Mouse (Mus musculus): ENCODE results near the gene Man1c1. TPM values are rescaled to one million over a fixed set of nuclear protein-coding genes. Genes with fewer than 3 reads are reported as not detected.
A peak's percentile ranks its signal among the peaks of the same experiment; 100 is the strongest.

The Man1c1 gene
- polyA plus RNA-seq, 1 experiment from 2014 or later, result 4.7 TPM

GRCm38 (mm10) chr4:134628575-134629384 is 75.3 kb downstream of the Man1c1 start:
- H3K9ac ChIP-seq (replicated peaks), result no peak overlapping the region
- no peak overlapping the region for H3K4me2 ChIP-seq
- H3K36me3 ChIP-seq, result no peaks in the 10 kb centered on the region
- no peak overlapping the region for H3K4me3 ChIP-seq (replicated peaks)
- H3K9me3 ChIP-seq (replicated peaks), result no peaks in the 10 kb centered on the region
- H3K27ac ChIP-seq (replicated peaks), result peak overlapping the region; percentile 56; the same call in 1 of the 2 replicates
- peaks cover 64% of the 10 kb centered on the region for H3K4me1 ChIP-seq
- WGBS, result 71% methylated on average over 10 of the region's 10 CpGs
- no peak for ATAC-seq (ENCODE audit: low FRiP score)
- H3K27me3 ChIP-seq (replicated peaks), result no peaks in the 10 kb centered on the region

GRCm38 (mm10) chr4:134628058-134628457 is 76.0 kb downstream of the Man1c1 start:
- Histone ChIP-seq H3K27me3 (replicated peaks) (no peaks in the 10 kb centered on the region), H3K4me2 (no peak overlapping the region), H3K4me1 (peaks cover 58% of the 10 kb centered on the region), H3K27ac (replicated peaks) (no peak overlapping the region), H3K4me3 (replicated peaks) (no peak overlapping the region), H3K9ac (replicated peaks) (0 out of 2 replicates have a peak overlapping the region, but pooled peaks have one; percentile 4), H3K36me3 (no peaks in the 10 kb centered on the region), H3K9me3 (replicated peaks) (no peaks in the 10 kb centered on the region)
- WGBS, result 74% methylated on average over 7 of the region's 7 CpGs
- ATAC-seq (ENCODE audit: low FRiP score), result no peak

- Histone ChIP-seq H3K9me3 (replicated peaks) (no peaks in the 10 kb centered on the region), H3K27ac (replicated peaks) (no peak overlapping the region), H3K4me2 (no peak overlapping the region), H3K36me3 (no peaks in the 10 kb centered on the region), H3K4me1 (peaks cover 47% of the 10 kb centered on the region), H3K9ac (replicated peaks) (no peak overlapping the region), H3K4me3 (replicated peaks) (no peak overlapping the region), H3K27me3 (replicated peaks) (no peaks in the 10 kb centered on the region)
- no peak for ATAC-seq (ENCODE audit: low FRiP score)
- WGBS, result 84% methylated on average over 2 of the region's 2 CpGs
Observed at GRCm38 (mm10) chr4:134626883-134627282, 77.2 kb downstream of the Man1c1 start.

- Histone ChIP-seq H3K27ac (replicated peaks) (no peak overlapping the region), H3K4me2 (no peak overlapping the region), H3K4me1 (peaks cover 41% of the 10 kb centered on the region), H3K4me3 (replicated peaks) (no peak overlapping the region), H3K36me3 (no peaks in the 10 kb centered on the region), H3K9me3 (replicated peaks) (no peaks in the 10 kb centered on the region), H3K9ac (replicated peaks) (no peak overlapping the region), H3K27me3 (replicated peaks) (no peaks in the 10 kb centered on the region)
- no peak for ATAC-seq (ENCODE audit: low FRiP score)
- 85% methylated on average over 4 of the region's 4 CpGs for WGBS
Observed at GRCm38 (mm10) chr4:134626350-134626749, 77.7 kb downstream of the Man1c1 start.

GRCm38 (mm10) chr4:134624109-134624862 is 79.8 kb downstream of the Man1c1 start:
- H3K9me3 ChIP-seq (replicated peaks), result no peaks in the 10 kb centered on the region
- H3K4me1 ChIP-seq, result peaks cover 51% of the 10 kb centered on the region
- H3K4me2 ChIP-seq, result no peak overlapping the region; the same call in 1 of the 2 replicates
- peak; percentile 61 for ATAC-seq (ENCODE audit: low FRiP score)
- no peaks in the 10 kb centered on the region for H3K36me3 ChIP-seq
- peak overlapping the region; percentile 83 for H3K27ac ChIP-seq (replicated peaks)
- H3K9ac ChIP-seq (replicated peaks), result 0 out of 2 replicates have a peak overlapping the region, but pooled peaks have one; percentile 14
- no peak overlapping the region for H3K4me3 ChIP-seq (replicated peaks)
- no peaks in the 10 kb centered on the region for H3K27me3 ChIP-seq (replicated peaks)
- WGBS, result 26% methylated on average over 14 of the region's 14 CpGs

- H3K4me2 ChIP-seq, result no peak overlapping the region
- H3K9me3 ChIP-seq (replicated peaks), result no peaks in the 10 kb centered on the region
- 85% methylated on average over 9 of the region's 9 CpGs for WGBS
- H3K4me3 ChIP-seq (replicated peaks), result no peak overlapping the region
- H3K4me1 ChIP-seq, result peaks cover 33% of the 10 kb centered on the region
- no peak overlapping the region for H3K27ac ChIP-seq (replicated peaks)
- no peak overlapping the region for H3K9ac ChIP-seq (replicated peaks)
- H3K27me3 ChIP-seq (replicated peaks), result no peaks in the 10 kb centered on the region
- H3K36me3 ChIP-seq, result no peaks in the 10 kb centered on the region
- ATAC-seq (ENCODE audit: low FRiP score), result no peak
Observed at GRCm38 (mm10) chr4:134621695-134622094, 82.4 kb downstream of the Man1c1 start.

DNA sequence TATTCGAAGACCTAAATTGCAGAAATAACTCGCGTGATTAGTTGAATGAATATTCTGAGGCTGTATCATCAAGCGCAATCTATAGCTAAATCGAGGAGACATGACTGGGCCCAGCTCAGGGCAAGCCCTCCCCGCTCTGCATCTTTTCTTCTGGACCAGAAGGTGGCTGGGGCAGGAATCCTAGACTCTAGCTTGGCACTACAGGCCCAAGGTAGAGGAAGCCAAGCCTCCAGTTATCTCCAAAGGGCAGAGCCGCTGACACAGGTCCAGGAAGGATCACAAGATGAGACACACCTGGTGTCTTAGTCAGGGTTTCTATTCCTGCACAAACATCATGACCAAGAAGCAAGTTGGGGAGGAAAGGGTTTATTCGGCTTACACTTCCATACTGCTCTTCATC is 83.8 kb downstream of the Man1c1 start:
- Histone ChIP-seq H3K9me3 (replicated peaks) (no peaks in the 10 kb centered on the region), H3K27ac (replicated peaks) (no peak overlapping the region), H3K4me3 (replicated peaks) (no peak overlapping the region), H3K4me2 (no peak overlapping the region), H3K4me1 (peaks cover 45% of the 10 kb centered on the region), H3K36me3 (no peaks in the 10 kb centered on the region), H3K9ac (replicated peaks) (no peak overlapping the region), H3K27me3 (replicated peaks) (no peaks in the 10 kb centered on the region)
- no peak for ATAC-seq (ENCODE audit: low FRiP score)
- 91% methylated on average over 8 of the region's 8 CpGs for WGBS

DNA sequence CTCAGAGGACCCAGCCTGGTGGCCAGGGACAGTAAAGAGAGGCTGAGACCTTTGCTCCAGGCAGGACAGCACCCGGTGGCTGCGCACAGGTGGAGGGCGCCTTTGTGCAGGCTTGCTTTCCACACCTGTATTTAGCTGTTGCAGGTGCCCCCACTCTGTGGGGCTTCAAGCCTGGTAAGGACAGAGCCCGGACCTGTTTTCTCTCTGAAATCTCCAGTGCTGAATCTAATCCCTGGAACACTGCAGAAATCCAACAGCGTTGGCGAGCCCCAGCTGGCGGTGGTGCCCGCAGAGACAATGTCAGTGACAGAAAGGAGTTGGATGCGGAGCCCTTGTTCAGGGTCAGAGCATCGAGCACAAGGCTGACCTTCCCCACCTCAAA is 84.6 kb downstream of the Man1c1 start:
- H3K27ac ChIP-seq (replicated peaks), result peak overlapping the region; percentile 28; the same call in 1 of the 2 replicates
- 61% methylated on average over 10 of the region's 10 CpGs for WGBS

DNA sequence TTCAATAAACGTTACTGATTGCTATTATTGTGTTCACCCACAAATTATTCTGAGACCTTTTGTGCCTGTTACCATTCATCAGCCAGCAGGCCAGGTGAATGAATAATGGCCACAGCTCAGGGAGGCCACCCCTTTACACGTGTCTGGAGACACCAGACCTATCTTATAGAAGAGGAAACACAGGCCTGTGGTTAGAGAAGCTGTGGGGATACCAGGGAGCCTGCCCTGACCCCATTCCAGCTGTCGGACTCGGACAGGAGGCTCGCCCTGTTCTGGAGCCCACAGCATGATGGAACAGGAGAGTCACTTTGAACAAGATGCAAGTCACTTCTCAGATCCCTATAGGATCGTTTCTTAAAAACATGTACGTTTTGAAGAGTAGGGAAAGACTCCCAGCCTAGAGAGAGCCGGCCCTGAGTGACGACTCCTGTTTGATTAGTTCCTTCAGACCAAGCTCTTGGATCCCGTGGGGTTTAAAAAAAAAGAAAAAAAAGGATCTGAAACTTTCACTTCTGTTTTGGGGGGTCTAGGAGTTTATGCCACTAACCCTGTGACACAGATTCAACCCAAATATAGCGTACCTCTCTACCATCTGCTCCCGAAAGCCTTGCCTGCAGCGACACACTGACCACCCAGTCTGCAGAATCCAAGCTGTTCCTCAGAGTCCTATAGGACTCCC is 85.1 kb downstream of the Man1c1 start:
- Histone ChIP-seq H3K4me1 (peaks cover 43% of the 10 kb centered on the region), H3K4me2 (no peak overlapping the region), H3K27me3 (replicated peaks) (no peaks in the 10 kb centered on the region), H3K36me3 (no peaks in the 10 kb centered on the region), H3K27ac (replicated peaks) (peak overlapping the region; percentile 28; the same call in 1 of the 2 replicates), H3K9ac (replicated peaks) (no peak overlapping the region), H3K4me3 (replicated peaks) (no peak overlapping the region), H3K9me3 (replicated peaks) (no peaks in the 10 kb centered on the region)
- 81% methylated on average over 13 of the region's 13 CpGs for WGBS
- ATAC-seq (ENCODE audit: low FRiP score), result no peak

More for the DNA sequence above, 84.6 kb downstream of the Man1c1 start:
- Histone ChIP-seq H3K4me2 (no peak overlapping the region), H3K36me3 (no peaks in the 10 kb centered on the region), H3K9me3 (replicated peaks) (no peaks in the 10 kb centered on the region), H3K9ac (replicated peaks) (no peak overlapping the region), H3K27me3 (replicated peaks) (no peaks in the 10 kb centered on the region), H3K4me1 (peaks cover 45% of the 10 kb centered on the region), H3K4me3 (replicated peaks) (no peak overlapping the region)
- ATAC-seq (ENCODE audit: low FRiP score), result no peak

DNA sequence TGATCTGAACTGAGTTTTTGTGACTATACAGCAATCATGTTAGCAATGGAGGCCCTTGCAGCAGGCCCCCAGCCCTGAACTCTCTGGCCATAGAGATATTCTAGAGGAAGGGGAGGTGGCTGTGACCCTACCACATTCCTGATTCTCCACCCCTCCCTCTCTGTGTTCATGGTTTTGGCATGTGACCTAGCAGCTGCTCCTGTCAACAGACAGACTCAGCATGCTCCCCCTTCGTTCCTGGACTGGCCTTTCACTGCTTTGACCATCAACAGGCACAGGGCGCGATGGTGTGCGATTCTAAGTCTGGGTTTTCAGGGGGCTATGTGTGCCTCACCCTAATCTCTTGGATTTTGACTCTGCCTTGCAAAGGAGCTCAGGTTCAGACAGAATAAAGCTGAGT is 86.3 kb downstream of the Man1c1 start:
- H3K9ac ChIP-seq (replicated peaks), result no peak overlapping the region
- H3K9me3 ChIP-seq (replicated peaks), result no peaks in the 10 kb centered on the region
- H3K4me1 ChIP-seq, result peaks cover 40% of the 10 kb centered on the region
- no peak overlapping the region for H3K4me3 ChIP-seq (replicated peaks)
- no peak overlapping the region for H3K27ac ChIP-seq (replicated peaks)
- 72% methylated on average over 4 of the region's 4 CpGs for WGBS
- no peaks in the 10 kb centered on the region for H3K36me3 ChIP-seq
- H3K27me3 ChIP-seq (replicated peaks), result no peaks in the 10 kb centered on the region
- ATAC-seq (ENCODE audit: low FRiP score), result no peak
- no peak overlapping the region for H3K4me2 ChIP-seq

- peak; percentile 63 for ATAC-seq (ENCODE audit: low FRiP score)
- no peak overlapping the region for H3K4me2 ChIP-seq
- 45% methylated on average over 15 of the region's 15 CpGs for whole genome bisulfite sequencing
Observed at GRCm38 (mm10) chr4:134615929-134616625, 88.0 kb downstream of the Man1c1 start.

More at GRCm38 (mm10) chr4:134615929-134616625, 88.0 kb downstream of the Man1c1 start:
- Histone ChIP-seq H3K36me3 (no peaks in the 10 kb centered on the region), H3K9ac (replicated peaks) (no peak overlapping the region), H3K4me3 (replicated peaks) (no peak overlapping the region), H3K4me1 (peaks cover 40% of the 10 kb centered on the region), H3K27ac (replicated peaks) (peak overlapping the region; percentile 45), H3K27me3 (replicated peaks) (no peaks in the 10 kb centered on the region), H3K9me3 (replicated peaks) (no peaks in the 10 kb centered on the region)

Measured in neural tube, embryonic 15.5 days (tissue).